Mouse (Mus musculus) heart, adult 9 months (tissue): Measurements from ENCODE around the gene Ppfibp2.

Source experiments
- DNase-seq, 2 experiments: peaks; one replicate each; pipeline ENCODE4 v3.0.0; 2022; ENCODE audit warnings: low spot score in 2 of 2

Ppfibp2 gene

GRCm38 (mm10) chr7:107757308-107758151, 162.5 kb downstream of the Ppfibp2 start, which contains the start of gene Cyb5r2:
TSS of gene Cyb5r2 (minus strand) at chr7:107758032.
- peak in 1 of 2 experiments; percentile 13 for DNase-seq

- DNase-seq: no peak
These were observed 175.8 kb downstream of the Ppfibp2 start for GRCm38 (mm10) chr7:107770812-107771211.

GRCm38 (mm10) chr7:107778216-107778615, 183.2 kb downstream of the Ppfibp2 start:
- DNase-seq: no peak

- DNase-seq: no peak
These were observed 184.6 kb downstream of the Ppfibp2 start for GRCm38 (mm10) chr7:107779611-107780010.

GRCm38 (mm10) chr7:107787977-107788620, 193.1 kb downstream of the Ppfibp2 start:
- no peak for DNase-seq

GRCm38 (mm10) chr7:107796500-107796899, 201.5 kb downstream of the Ppfibp2 start:
- DNase-seq: no peak
